Mouse (Mus musculus) granulocyte monocyte progenitor cell, adult 5-6 weeks (primary cell): ENCODE measurements around the gene Tbc1d23. TPM values are rescaled to one million over a fixed set of nuclear protein-coding genes. Genes with fewer than 3 reads are reported as not detected.
"Not testable (repeated sequence)": the region's sequence is repeated elsewhere in the genome, so short reads cannot be mapped to it uniquely, and the experiment has no call there.

Source experiments
- ATAC-seq: replicated peaks from 2 replicates; pipeline ENCODE4 v1.8.0; 2016; ENCODE audit warnings: mild to moderate bottlenecking, moderate TSS enrichment, inconsistent platforms; ENCODE audit not compliant: poor library complexity, severe bottlenecking
- total RNA-seq, 2 experiments: library from RNA; stranded (forward) in 1 of 2; stranded (reverse) in 1 of 2; fragments of 200-712, 200-1000 nt in 1 of 2; fragments of >200 nt in 1 of 2; fragmentation: Nextera tagmentation in 1 of 2; gene quantifications; 2 replicates each; pipeline ENCODE4 v1.2.3; 2014 to 2017

The Tbc1d23 gene
- total RNA-seq (2014; fragmentation: Nextera tagmentation) (28.2 and 36.4 TPM in 2 replicates), total RNA-seq (2017) (42.3 and 45.7 TPM in 2 replicates)

- peak; percentile 94 for ATAC-seq
Observed at GRCm38 (mm10) chr16:57231089-57231936, at the start of gene Tbc1d23. Gene Tbc1d23 (minus strand): TSS chr16:57231504.

GRCm38 (mm10) chr16:57280221-57281217, 49.2 kb upstream of the Tbc1d23 start:
- ATAC-seq = peak; percentile 94

GRCm38 (mm10) chr16:57278976-57279626, 47.8 kb upstream of the Tbc1d23 start:
- no peak for ATAC-seq

GRCm38 (mm10) chr16:57269751-57270150, 38.4 kb upstream of the Tbc1d23 start:
- ATAC-seq = no peak

GRCm38 (mm10) chr16:57268058-57268841, 36.9 kb upstream of the Tbc1d23 start:
- no peak for ATAC-seq

- no peak for ATAC-seq
Observed at GRCm38 (mm10) chr16:57267068-57267467, 35.8 kb upstream of the Tbc1d23 start.

GRCm38 (mm10) chr16:57260152-57260551, 28.8 kb upstream of the Tbc1d23 start:
- 0 out of 2 replicates have a peak, but pooled peaks have one; percentile 0 for ATAC-seq

GRCm38 (mm10) chr16:57259356-57260083, 28.2 kb upstream of the Tbc1d23 start:
- peak; percentile 94 for ATAC-seq

- ATAC-seq = no peak
Observed at GRCm38 (mm10) chr16:57251589-57252421, 20.5 kb upstream of the Tbc1d23 start.

- ATAC-seq = no peak
Observed at GRCm38 (mm10) chr16:57250991-57251390, 19.7 kb upstream of the Tbc1d23 start.

- no peak for ATAC-seq
Observed at GRCm38 (mm10) chr16:57247464-57247863, 16.2 kb upstream of the Tbc1d23 start.

GRCm38 (mm10) chr16:57246596-57246995, 15.3 kb upstream of the Tbc1d23 start:
- ATAC-seq = peak; percentile 96

GRCm38 (mm10) chr16:57243858-57244248, 12.5 kb upstream of the Tbc1d23 start:
- ATAC-seq = peak; percentile 53

- ATAC-seq = peak; percentile 15; the same call in 1 of the 2 replicates
Observed at GRCm38 (mm10) chr16:57243205-57243857, 12.0 kb upstream of the Tbc1d23 start.

- no peak for ATAC-seq
Observed at GRCm38 (mm10) chr16:57242857-57243204, 11.5 kb upstream of the Tbc1d23 start.

- ATAC-seq = no peak
Observed at GRCm38 (mm10) chr16:57235871-57236510, 4.7 kb upstream of the Tbc1d23 start.

GRCm38 (mm10) chr16:57231937-57232310, 620 bp upstream of the Tbc1d23 start:
- ATAC-seq = not testable (repeated sequence)
